Mouse (Mus musculus) ES-Bruce4 (cell line): ENCODE results near the gene Synpo2l.

Experiments used
- CTCF ChIP-seq: IDR thresholded peaks from one replicate; pipeline ENCODE4 v1.8.1; 2011; ENCODE audit warnings: low read depth, low read length
- POLR2A ChIP-seq: IDR thresholded peaks from one replicate; pipeline ENCODE4 v1.8.1; 2011; ENCODE audit warnings: low read length; ENCODE audit not compliant: insufficient read depth

GRCm38 (mm10) chr14:20686576-20686975, 18.4 kb upstream of the Synpo2l start:
- TF ChIP-seq CTCF: no peak
- TF ChIP-seq POLR2A: no peak
